Mouse (Mus musculus): ENCODE measurements at regions not wholly inside any gene's neighbourhood (a gene's known extent, or its start where the extent isn't known, plus 50 kb on each side); places are given as distances from the start of the nearest gene placed in this dataset.
A peak's percentile ranks its signal among the peaks of the same experiment; 100 is the strongest.
"Not testable (repeated sequence)": the region's sequence is repeated elsewhere in the genome, so short reads cannot be mapped to it uniquely, and the experiment has no call there.

DNA sequence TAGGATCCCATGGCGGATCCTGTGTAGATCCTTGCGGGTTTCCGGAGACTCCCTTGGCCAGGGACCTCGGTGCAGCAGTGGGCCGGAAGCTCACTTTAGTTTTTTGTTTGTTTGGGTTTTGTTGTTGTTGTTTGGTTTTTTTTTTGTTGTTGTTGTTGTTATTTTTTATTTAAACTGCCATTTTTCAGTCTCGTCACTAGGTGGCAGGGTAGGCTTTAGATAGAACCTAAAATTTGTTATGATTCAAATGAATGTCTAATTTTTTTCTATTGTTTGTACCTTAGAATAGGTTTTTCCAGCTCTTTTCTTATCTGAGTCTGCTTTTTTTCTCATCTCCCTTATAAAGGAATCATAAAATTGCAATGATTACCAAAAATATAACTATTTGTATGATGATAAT lies 834.4 kb upstream of the Tacstd2 start:
- DNase-seq (ENCODE audit: low spot score in 2 of 2), result no peak

DNA sequence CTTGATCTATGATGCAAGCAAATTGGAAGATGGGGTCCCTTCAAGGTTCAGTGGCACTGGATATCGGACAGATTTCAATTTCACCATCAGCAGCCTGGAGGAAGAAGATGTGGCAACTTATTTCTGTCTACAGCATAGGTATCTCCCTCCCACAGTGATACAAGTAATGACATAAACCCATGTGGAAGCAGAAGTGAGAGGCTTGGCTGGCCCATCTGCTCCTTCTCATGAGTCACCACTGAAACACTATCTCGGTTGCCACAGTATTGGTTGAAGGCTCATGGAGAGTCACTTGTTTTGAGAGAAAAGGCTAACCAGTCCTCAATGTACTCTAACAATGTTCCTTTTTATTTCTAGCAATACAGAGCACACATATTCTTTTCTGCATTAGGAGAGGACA lies 804.2 kb upstream of the Tacstd2 start:
- peak; percentile 6 to 27 for DNase-seq (ENCODE audit: low spot score in 2 of 2)

GRCm38 (mm10) chr6:68339205-68339604 lies 803.6 kb upstream of the Tacstd2 start:
- not testable (repeated sequence) for DNase-seq (ENCODE audit: low spot score in 2 of 2)

DNA sequence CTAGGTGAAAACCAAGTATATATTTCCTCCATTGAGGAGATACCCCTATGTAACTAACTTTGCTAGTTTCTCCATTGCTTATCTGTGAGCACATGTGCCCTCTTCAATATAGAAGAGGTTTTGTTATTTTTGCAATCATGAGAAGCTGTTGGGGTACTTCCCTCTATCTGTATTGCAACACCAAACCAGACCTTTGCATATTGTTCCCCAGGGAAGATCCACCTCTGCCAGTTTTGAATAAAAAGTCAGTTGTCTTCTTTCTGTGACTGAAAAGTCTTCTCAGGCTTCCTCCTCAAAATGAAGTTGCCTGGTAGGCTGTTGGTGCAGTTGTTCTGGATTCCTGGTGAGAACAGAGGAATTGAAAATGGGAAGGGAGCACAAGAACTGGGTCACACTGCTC lies 775.8 kb upstream of the Tacstd2 start:
- no peak for DNase-seq (ENCODE audit: low spot score in 2 of 2)

DNA sequence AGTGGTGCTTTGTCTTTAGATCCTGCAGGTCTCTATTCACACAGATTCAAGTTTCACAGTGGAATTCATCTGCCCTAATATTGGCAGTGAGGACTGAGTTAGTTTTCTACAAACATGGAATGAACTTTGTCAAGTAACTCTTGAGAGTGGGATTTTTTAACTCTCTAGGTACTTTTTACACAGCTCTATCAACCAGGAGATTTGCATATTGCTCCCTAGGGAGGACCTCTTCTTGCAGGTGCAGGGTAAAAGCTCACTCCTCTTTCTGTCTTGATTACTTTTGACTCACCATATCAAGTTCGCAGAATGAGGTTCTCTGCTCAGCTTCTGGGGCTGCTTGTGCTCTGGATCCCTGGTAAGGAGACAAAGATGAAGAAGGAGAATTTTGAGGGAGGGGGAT lies 766.5 kb upstream of the Tacstd2 start:
- no peak for DNase-seq (ENCODE audit: low spot score in 2 of 2)

DNA sequence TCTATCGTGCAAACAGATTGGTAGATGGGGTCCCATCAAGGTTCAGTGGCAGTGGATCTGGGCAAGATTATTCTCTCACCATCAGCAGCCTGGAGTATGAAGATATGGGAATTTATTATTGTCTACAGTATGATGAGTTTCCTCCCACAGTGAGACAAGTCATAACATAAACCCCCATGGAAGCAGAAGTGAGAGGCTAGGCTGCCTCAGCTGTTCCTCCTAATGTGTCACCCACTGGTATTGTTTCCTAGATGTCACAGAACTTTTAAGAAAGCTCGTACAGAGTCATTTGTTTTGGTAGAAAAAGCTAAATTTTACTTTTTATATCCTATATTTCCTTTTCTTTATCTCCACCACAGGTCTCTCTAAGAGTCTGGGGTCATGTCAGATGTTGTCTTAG lies 721.1 kb upstream of the Tacstd2 start:
- DNase-seq (ENCODE audit: low spot score in 2 of 2), result no peak

- DNase-seq (ENCODE audit: low spot score in 2 of 2), result no peak
Observed at GRCm38 (mm10) chr6:68256151-68256550, 720.6 kb upstream of the Tacstd2 start.

DNA sequence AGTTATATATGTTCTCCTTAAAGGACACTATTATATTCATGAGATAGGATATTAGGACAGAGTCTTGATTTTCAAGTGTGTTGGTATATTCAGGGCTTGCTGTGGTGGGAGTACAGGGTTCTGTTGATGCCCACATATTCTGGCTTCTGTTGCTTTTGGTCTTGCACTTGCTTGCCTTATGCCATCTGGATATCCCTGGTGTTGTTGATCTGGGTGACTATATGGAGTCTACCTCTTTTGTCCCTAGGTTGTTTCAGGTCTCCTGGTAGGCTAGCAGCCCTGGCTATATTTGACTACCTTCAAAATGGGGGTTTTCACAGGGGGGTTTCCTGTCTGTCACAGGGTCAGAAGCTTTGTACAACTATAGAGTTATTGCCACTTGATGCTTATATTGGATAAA lies 717.1 kb upstream of the Tacstd2 start:
- DNase-seq (ENCODE audit: low spot score in 2 of 2), result no peak

DNA sequence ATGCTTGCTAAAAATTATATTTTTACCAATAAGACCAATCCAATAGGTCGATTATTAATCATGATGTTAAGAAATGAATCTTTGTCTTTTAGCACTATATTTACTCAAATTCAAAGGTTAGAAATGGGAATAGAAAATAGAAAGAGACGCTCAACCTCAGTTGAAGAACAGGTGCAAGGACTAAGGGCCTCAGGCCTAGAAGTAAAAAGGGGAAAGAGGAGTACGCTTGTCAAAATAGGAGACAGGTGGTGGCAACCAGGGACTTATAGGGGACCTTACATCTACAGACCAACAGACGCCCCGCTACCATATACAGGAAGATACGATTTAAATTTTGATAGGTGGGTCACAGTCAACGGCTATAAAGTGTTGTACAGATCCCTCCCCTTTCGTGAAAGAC lies 715.7 kb upstream of the Tacstd2 start:
- not testable (repeated sequence) for DNase-seq (ENCODE audit: low spot score in 2 of 2)

DNA sequence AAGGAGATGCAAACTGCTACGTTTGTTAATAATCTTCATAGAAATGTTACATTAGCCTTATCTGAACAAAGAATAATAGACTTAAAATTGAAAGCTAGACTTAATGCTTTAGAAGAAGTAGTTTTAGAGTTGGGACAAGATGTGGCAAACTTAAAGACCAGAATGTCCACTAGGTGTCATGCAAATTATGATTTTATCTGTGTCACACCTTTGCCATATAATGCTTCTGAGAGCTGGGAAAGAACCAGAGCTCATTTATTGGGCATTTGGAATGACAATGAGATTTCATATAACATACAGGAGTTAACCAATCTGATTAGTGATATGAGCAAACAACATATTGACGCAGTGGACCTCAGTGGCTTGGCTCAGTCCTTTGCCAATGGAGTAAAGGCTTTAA lies 714.8 kb upstream of the Tacstd2 start:
- DNase-seq (ENCODE audit: low spot score in 2 of 2), result not testable (repeated sequence)

DNA sequence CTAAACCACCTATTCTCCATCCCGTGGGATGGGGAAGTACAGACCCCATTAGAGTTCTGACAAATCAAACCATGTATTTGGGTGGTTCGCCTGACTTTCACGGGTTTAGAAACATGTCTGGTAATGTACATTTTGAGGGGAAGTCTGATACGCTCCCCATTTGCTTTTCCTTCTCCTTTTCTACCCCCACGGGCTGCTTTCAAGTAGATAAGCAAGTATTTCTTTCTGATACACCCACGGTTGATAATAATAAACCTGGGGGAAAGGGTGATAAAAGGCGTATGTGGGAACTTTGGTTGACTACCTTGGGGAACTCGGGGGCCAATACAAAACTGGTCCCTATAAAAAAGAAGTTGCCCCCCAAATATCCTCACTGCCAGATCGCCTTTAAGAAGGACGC lies 713.7 kb upstream of the Tacstd2 start:
- DNase-seq (ENCODE audit: low spot score in 2 of 2), result not testable (repeated sequence)

- not testable (repeated sequence) for DNase-seq (ENCODE audit: low spot score in 2 of 2)
Observed at GRCm38 (mm10) chr6:68248018-68248533, 712.5 kb upstream of the Tacstd2 start.

DNA sequence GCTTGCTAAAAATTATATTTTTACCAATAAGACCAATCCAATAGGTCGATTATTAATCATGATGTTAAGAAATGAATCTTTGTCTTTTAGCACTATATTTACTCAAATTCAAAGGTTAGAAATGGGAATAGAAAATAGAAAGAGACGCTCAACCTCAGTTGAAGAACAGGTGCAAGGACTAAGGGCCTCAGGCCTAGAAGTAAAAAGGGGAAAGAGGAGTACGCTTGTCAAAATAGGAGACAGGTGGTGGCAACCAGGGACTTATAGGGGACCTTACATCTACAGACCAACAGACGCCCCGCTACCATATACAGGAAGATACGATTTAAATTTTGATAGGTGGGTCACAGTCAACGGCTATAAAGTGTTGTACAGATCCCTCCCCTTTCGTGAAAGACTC lies 707.2 kb upstream of the Tacstd2 start:
- not testable (repeated sequence) for DNase-seq (ENCODE audit: low spot score in 2 of 2)

GRCm38 (mm10) chr6:68219685-68220084 lies 684.1 kb upstream of the Tacstd2 start:
- DNase-seq (ENCODE audit: low spot score in 2 of 2), result no peak

DNA sequence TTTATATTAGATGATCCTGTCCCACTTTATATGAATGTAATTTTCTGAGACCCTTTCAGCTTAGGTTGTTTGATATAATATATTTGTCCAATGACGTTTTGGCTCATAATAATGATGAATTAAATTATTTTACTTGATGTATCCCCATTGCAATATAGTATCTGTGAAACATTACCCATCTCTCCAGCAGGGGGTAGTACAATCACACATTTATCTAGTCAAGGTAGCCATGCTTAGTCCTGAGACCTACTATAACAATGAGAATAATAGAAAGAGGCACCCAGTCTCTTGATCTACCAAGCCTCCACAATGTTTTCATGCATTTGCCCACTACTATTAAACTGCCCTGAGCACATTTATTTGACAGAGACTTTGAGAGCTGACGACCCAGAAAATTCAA lies 665.9 kb upstream of the Tacstd2 start:
- no peak for DNase-seq (ENCODE audit: low spot score in 2 of 2)

GRCm38 (mm10) chr6:68198031-68198430 lies 662.4 kb upstream of the Tacstd2 start:
- no peak for DNase-seq (ENCODE audit: low spot score in 2 of 2)

- peak; percentile 1 to 7 for DNase-seq (ENCODE audit: low spot score in 2 of 2)
Observed at GRCm38 (mm10) chr6:68164792-68165191, 629.2 kb upstream of the Tacstd2 start.

DNA sequence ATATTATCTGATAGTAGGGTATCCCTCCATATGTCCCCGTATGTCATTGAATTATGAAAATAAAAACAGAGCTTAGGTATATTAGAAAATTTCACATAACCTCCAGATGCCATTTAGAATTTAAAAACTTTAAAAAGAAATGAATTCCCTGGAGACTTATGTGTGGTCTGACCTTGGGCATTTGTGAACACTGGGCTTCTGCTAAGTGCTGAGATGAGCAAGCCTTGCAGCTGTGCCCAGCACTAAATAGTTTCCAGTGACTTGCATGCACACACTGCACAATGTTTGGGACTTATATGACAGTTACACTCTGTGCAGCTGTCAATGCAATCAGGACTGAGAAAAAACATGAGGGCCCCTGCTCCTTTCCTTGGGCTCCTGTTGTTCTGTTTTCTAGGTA lies 628.5 kb upstream of the Tacstd2 start:
- DNase-seq (ENCODE audit: low spot score in 2 of 2), result not testable (repeated sequence)

DNA sequence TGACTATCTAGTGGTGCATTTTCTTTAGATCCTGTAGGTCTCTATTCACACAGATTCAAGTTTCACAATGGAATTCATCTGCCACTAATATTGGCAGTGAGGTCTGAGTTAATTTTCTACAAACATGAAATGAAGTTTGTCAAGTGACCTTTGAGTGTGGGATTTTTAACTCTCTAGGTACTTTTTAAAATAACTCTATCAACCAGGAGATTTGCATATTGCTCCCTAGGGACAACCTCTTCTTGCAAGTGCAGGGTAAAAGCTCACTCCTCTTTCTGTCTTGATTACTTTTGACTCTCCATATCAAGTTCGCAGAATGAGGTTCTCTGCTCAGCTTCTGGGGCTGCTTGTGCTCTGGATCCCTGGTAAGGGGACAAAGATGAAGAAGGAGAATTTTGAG lies 616.0 kb upstream of the Tacstd2 start:
- DNase-seq (ENCODE audit: low spot score in 2 of 2), result no peak

DNA sequence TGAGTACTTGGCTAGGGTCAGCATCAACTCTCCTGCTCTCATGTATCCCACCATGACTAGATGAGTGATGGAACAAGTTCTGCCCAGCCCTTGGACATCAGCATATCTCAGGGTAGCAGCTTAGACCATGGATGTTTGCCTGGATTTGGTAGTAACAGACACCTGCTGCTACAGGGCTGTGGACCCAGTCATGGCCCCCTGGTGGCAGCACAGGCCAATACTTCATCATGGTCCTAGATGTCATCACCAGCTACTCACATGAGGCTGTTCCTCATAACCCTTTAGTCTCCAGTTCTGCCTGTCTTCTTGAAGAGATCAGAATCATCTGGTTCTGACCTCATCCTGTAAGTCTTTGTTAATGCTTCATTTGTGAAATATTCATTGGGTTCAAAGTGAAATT lies 566.9 kb upstream of the Tacstd2 start:
- no peak for DNase-seq (ENCODE audit: low spot score in 2 of 2)
